Mouse (Mus musculus) olfactory bulb, adult 2 months (tissue): ENCODE data around the gene Pcnt.

Source experiments
- CTCF ChIP-seq: fragments of 200-500 bp; IDR thresholded peaks from 2 replicates; pipeline ENCODE4 v1.5.1; 2012; ENCODE audit warnings: low read depth, mild to moderate bottlenecking, low read length, moderate library complexity; ENCODE audit not compliant: insufficient read depth
- POLR2A ChIP-seq: fragments of 200-500 bp; IDR thresholded peaks from 2 replicates; pipeline ENCODE4 v1.6.1; 2012; ENCODE audit warnings: mild to moderate bottlenecking, low read depth, low read length, moderate library complexity; ENCODE audit not compliant: insufficient read depth

- TF ChIP-seq POLR2A, result no peak
- no peak for TF ChIP-seq CTCF
Observed at GRCm38 (mm10) chr10:76392596-76392995, 50.0 kb downstream of the Pcnt start.
